Mouse (Mus musculus) spleen, adult 2 months (tissue): Measurements from ENCODE around the gene Prkci. TPM values are rescaled to one million over a fixed set of nuclear protein-coding genes. Genes with fewer than 3 reads are reported as not detected.

ENCODE experiments used
- DNase-seq, 2 experiments: peaks; one replicate each; pipeline versions ENCODE4 v3.0.0 to v3.0.0-alpha.2; 2012 to 2021; ENCODE audit warnings: low spot score in 2 of 2, low read depth in 1 of 2
- H3K27ac ChIP-seq: fragments of 200-500 bp; 2 replicates; pipeline ENCODE4 v1.5.1; 2012; ENCODE audit warnings: low read length, inconsistent platforms; ENCODE audit not compliant: insufficient read depth
- H3K27me3 ChIP-seq: fragments of 200-500 bp; 2 replicates; pipeline ENCODE4 v1.6.1; 2012; ENCODE audit warnings: mild to moderate bottlenecking, moderate library complexity, low read length, inconsistent platforms; ENCODE audit not compliant: control insufficient read depth, insufficient read depth
- H3K36me3 ChIP-seq: fragments of 200-500 bp; 2 replicates; pipeline ENCODE4 v1.6.1; 2012; ENCODE audit warnings: mild to moderate bottlenecking, low read length, inconsistent platforms; ENCODE audit not compliant: control insufficient read depth, insufficient read depth
- H3K4me1 ChIP-seq: fragments of 200-500 bp; 2 replicates; pipeline ENCODE4 v1.6.1; 2011; ENCODE audit warnings: inconsistent platforms; ENCODE audit not compliant: control insufficient read depth, insufficient read depth, insufficient read length
- H3K4me3 ChIP-seq: fragments of 200-500 bp; 2 replicates; pipeline ENCODE4 v1.5.1; 2011; ENCODE audit warnings: mild to moderate bottlenecking, inconsistent platforms; ENCODE audit not compliant: insufficient read depth, insufficient read length; ENCODE audit errors: extremely low read depth
- CTCF ChIP-seq: fragments of 200-500 bp; IDR thresholded peaks from 2 replicates; pipeline ENCODE4 v1.5.1; 2011; ENCODE audit warnings: mild to moderate bottlenecking, inconsistent platforms; ENCODE audit not compliant: insufficient read depth, insufficient read length, insufficient replicate concordance; ENCODE audit errors: extremely low read depth
- POLR2A ChIP-seq: fragments of 200-500 bp; IDR thresholded peaks from 2 replicates; pipeline ENCODE4 v1.6.1; 2011; ENCODE audit warnings: low read depth, low read length, inconsistent platforms
- WGBS: fragments of 180-500 bp; shearing (Covaris S2); methylation state at CpG from one replicate; pipeline ENCODE4 v1.1.7; 2018; 5-methylcytosine and 5-hydroxymethylcytosine counted together
- polyA plus RNA-seq: library from polyadenylated mRNA; depleted of rRNA; stranded (reverse); fragments of >200 nt; gene quantifications from 2 replicates; pipeline ENCODE4 v1.2.3, GENCODE M21; 2012

The Prkci gene
- polyA plus RNA-seq, 1 experiment, result 3.7 TPM

DNA sequence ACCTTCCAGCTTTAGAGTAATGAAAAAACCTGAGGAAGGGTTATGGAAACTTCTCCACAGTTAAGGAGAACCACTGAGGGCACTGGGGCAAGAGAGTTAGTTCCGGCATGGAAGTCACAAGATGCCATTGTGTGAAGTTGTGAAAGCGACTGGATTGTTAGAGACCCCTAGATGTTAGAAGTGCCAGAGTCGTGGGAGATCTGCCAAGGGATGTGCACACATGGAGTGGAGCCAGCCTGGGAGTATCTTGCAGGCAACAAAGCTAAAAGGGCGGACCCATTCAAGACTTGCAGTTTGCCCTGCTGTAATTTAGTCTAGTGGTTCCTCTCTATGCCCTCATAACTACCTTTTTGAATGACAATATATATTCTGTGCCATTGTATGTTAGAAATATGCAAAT, 25.1 kb downstream of the Prkci start:
- H3K36me3 ChIP-seq, result no peaks in the 10 kb centered on the region; the same call in 1 of the 2 replicates
- no peak overlapping the region for H3K27ac ChIP-seq
- H3K4me3 ChIP-seq, result no peak overlapping the region
- DNase-seq, result no peak
- no peak for TF ChIP-seq POLR2A
- TF ChIP-seq CTCF, result no peak
- H3K27me3 ChIP-seq, result no peaks in the 10 kb centered on the region
- 92% methylated on average over 4 of the region's 4 CpGs for WGBS
- peaks cover 4% of the 10 kb centered on the region; the same call in 1 of the 2 replicates for H3K4me1 ChIP-seq

DNA sequence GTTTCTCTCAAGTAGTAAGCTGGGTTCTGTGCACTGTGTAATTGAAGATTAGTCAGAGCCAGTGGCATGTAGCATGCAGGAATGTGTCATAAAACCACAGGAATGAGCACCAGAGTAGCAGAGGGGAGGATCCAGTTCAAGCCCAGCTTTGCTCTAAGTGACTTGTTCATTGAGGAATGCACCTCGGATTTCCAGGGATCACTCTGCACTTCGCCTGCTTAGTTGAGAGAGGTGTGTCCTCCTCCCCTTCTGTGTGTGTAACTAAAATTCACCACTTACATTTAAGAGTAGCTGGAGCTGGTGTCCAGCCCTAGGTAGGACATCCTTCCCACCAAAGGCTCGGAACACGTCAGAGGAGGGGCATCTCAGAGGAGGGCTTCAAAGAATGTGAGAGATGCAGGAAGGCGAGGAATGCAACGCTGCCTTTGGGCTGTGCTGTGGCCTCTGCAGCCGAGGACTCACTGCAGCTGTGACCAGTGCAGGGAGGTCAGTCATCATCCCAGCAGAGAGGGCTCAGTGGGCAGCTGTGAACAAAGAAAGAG, 27.4 kb downstream of the Prkci start:
- no peak for TF ChIP-seq CTCF
- TF ChIP-seq POLR2A, result no peak
- H3K4me1 ChIP-seq, result no peaks in the 10 kb centered on the region
- H3K4me3 ChIP-seq, result no peak overlapping the region
- no peaks in the 10 kb centered on the region for H3K27me3 ChIP-seq
- DNase-seq, result no peak
- 86% methylated on average over 7 of the region's 7 CpGs for WGBS
- no peaks in the 10 kb centered on the region; the same call in 1 of the 2 replicates for H3K36me3 ChIP-seq
- no peak overlapping the region for H3K27ac ChIP-seq

GRCm38 (mm10) chr3:31027718-31028117, 32.2 kb downstream of the Prkci start:
- TF ChIP-seq POLR2A (no peak), CTCF (no peak)
- WGBS, result 96% methylated on average over 8 of the region's 8 CpGs
- no peak overlapping the region for H3K4me3 ChIP-seq
- no peak for DNase-seq
- H3K4me1 ChIP-seq, result no peaks in the 10 kb centered on the region
- H3K27ac ChIP-seq, result no peak overlapping the region
- H3K27me3 ChIP-seq, result no peaks in the 10 kb centered on the region
- H3K36me3 ChIP-seq, result peaks cover 2% of the 10 kb centered on the region; the same call in 1 of the 2 replicates

DNA sequence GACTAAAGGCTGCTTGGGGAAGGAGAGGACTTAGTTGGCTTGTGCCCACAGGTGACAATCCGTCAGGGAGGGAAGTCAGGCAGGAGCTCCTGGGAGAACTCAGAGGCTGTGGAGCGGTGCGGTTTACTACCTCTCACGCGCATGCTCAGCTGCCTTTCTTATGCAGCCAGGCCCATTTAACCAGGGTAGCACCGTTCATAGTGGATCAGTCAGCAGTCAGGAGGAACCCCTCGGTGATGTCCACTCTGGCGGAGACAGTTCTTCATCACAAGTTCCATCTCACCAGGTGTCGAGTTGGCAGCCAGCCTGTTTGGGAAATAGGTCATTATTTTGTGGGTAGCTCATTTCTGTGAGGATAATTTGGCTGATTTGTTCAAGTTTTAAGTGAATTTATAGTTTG, 36.1 kb downstream of the Prkci start:
- TF ChIP-seq POLR2A (no peak), CTCF (no peak)
- no peak overlapping the region for H3K4me3 ChIP-seq
- DNase-seq, result no peak
- no peaks in the 10 kb centered on the region for H3K4me1 ChIP-seq
- no peaks in the 10 kb centered on the region for H3K27me3 ChIP-seq
- H3K36me3 ChIP-seq, result peaks cover 4% of the 10 kb centered on the region; the same call in 1 of the 2 replicates
- no peak overlapping the region for H3K27ac ChIP-seq
- 83% methylated on average over 9 of the region's 9 CpGs for WGBS

GRCm38 (mm10) chr3:31033644-31034043, 38.1 kb downstream of the Prkci start:
- Histone ChIP-seq H3K27me3 (no peaks in the 10 kb centered on the region), H3K4me3 (no peak overlapping the region), H3K4me1 (no peaks in the 10 kb centered on the region), H3K27ac (no peak overlapping the region), H3K36me3 (peaks cover 4% of the 10 kb centered on the region; the same call in 1 of the 2 replicates)
- TF ChIP-seq POLR2A, result no peak
- TF ChIP-seq CTCF, result no peak
- WGBS, result 84% methylated on average over 3 of the region's 3 CpGs
- DNase-seq, result no peak

DNA sequence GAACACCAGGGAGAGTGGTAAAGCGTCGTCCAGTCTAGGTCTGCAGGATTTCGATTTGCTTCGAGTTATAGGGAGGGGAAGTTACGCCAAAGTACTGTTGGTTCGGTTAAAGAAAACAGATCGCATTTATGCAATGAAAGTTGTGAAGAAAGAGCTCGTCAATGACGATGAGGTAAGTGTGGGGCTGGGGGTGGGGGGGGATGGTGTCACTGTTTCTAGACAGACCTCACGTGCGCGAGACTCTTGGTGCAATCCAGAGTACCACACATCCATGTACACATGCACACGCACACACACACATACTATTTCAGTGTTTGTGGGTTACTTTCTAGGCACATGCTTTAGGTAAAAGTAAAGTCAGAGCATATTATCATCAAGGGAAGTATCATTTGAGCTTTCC, 42.3 kb downstream of the Prkci start:
- H3K4me3 ChIP-seq, result no peak overlapping the region
- TF ChIP-seq CTCF, result no peak
- TF ChIP-seq POLR2A, result no peak
- WGBS, result 91% methylated on average over 13 of the region's 13 CpGs
- H3K36me3 ChIP-seq, result peaks cover 4% of the 10 kb centered on the region
- H3K27me3 ChIP-seq, result no peaks in the 10 kb centered on the region
- H3K4me1 ChIP-seq, result no peaks in the 10 kb centered on the region
- no peak for DNase-seq
- H3K27ac ChIP-seq, result no peak overlapping the region

- DNase-seq, result no peak
- Histone ChIP-seq H3K4me3 (no peak overlapping the region), H3K36me3 (peaks cover 4% of the 10 kb centered on the region), H3K27me3 (no peaks in the 10 kb centered on the region), H3K27ac (no peak overlapping the region), H3K4me1 (no peaks in the 10 kb centered on the region)
- WGBS, result 92% methylated on average over 10 of the region's 10 CpGs
- TF ChIP-seq CTCF, result no peak
- no peak for TF ChIP-seq POLR2A
Observed at GRCm38 (mm10) chr3:31038689-31039088, 43.1 kb downstream of the Prkci start.

GRCm38 (mm10) chr3:31042992-31043391, 47.4 kb downstream of the Prkci start:
- Histone ChIP-seq H3K4me1 (no peaks in the 10 kb centered on the region), H3K27me3 (no peaks in the 10 kb centered on the region), H3K27ac (no peak overlapping the region), H3K4me3 (no peak overlapping the region), H3K36me3 (peaks cover 4% of the 10 kb centered on the region)
- 75% methylated on average over 2 of the region's 2 CpGs for WGBS
- TF ChIP-seq POLR2A, result no peak
- no peak for TF ChIP-seq CTCF
- no peak for DNase-seq
